Mouse (Mus musculus) spleen, adult 2 months (tissue): ENCODE measurements around the gene Prkag1.

ENCODE experiments used
- CTCF ChIP-seq: fragments of 200-500 bp; IDR thresholded peaks from 2 replicates; pipeline ENCODE4 v1.5.1; 2011; ENCODE audit warnings: mild to moderate bottlenecking, inconsistent platforms; ENCODE audit not compliant: insufficient read depth, insufficient read length, insufficient replicate concordance; ENCODE audit errors: extremely low read depth
- POLR2A ChIP-seq: fragments of 200-500 bp; IDR thresholded peaks from 2 replicates; pipeline ENCODE4 v1.6.1; 2011; ENCODE audit warnings: low read depth, low read length, inconsistent platforms

GRCm38 (mm10) chr15:98827611-98828011, 3.7 kb downstream of the Prkag1 start:
- TF ChIP-seq POLR2A, result no peak
- TF ChIP-seq CTCF, result no peak
